Mouse (Mus musculus): ENCODE data around the gene Ap1s1. TPM values are rescaled to one million over a fixed set of nuclear protein-coding genes. Genes with fewer than 3 reads are reported as not detected.

The Ap1s1 gene
- total RNA-seq, 1 experiment from 2014 or later, result 39.7 TPM

- peak in 1 of 2 experiments; percentile 29; a peak in 1 of 4 replicates for ATAC-seq (replicated peaks in 1 of 2; ENCODE audit: insufficient read depth in 1 of 2, low FRiP score in 2 of 2, low TSS enrichment in 1 of 2, low read depth in 1 of 2, poor library complexity in 2 of 2, severe bottlenecking in 2 of 2)
Observed at GRCm38 (mm10) chr5:136987138-136987933, 58.6 kb downstream of the Ap1s1 start.

- peak; percentile 91 for ATAC-seq (replicated peaks in 1 of 2; ENCODE audit: insufficient read depth in 1 of 2, low FRiP score in 2 of 2, low TSS enrichment in 1 of 2, low read depth in 1 of 2, poor library complexity in 2 of 2, severe bottlenecking in 2 of 2)
Observed at GRCm38 (mm10) chr5:136986695-136987137, 59.2 kb downstream of the Ap1s1 start, which contains the start of gene Plod3. Gene Plod3, plus strand, starts transcription at chr5:136987019.

Other genes with a start within 250 kb of the Ap1s1 start
- gene Col26a1, start 162.9 kb downstream of the Ap1s1 start, total RNA-seq (2017), result not detected in 2 replicates
- gene Ift22, start 138.0 kb downstream of the Ap1s1 start, total RNA-seq (2017), result 7.3 and 12.8 TPM in 2 replicates
- 56.8 and 146 TPM in 2 replicates for gene Fis1, start 92.9 kb downstream of the Ap1s1 start, total RNA-seq (2017)
- gene Cldn15, start 79.5 kb downstream of the Ap1s1 start, total RNA-seq (2017), result 0.40 and 9.1 TPM in 2 replicates
- 33.3 and 37.8 TPM in 2 replicates for gene Plod3, start 59.1 kb downstream of the Ap1s1 start, total RNA-seq (2017)
- gene Znhit1, start 58.1 kb downstream of the Ap1s1 start, total RNA-seq (2017), result 14.8 and 38.6 TPM in 2 replicates
- gene Vgf, start 19.7 kb downstream of the Ap1s1 start, total RNA-seq (2017), result 0.10 TPM in 1 of 2 replicates, not detected in the other
- gene Serpine1, start 26.1 kb upstream of the Ap1s1 start, total RNA-seq (2017), result not detected in 2 replicates
- gene Trim56, start 70.1 kb upstream of the Ap1s1 start, total RNA-seq (2017), result 35.8 and 48.8 TPM in 2 replicates
- 0.89 TPM in 1 of 2 replicates, not detected in the other for gene Muc3, start 103.2 kb upstream of the Ap1s1 start, total RNA-seq (2017)
- 1.6 TPM in 1 of 2 replicates, not detected in the other for gene Muc3a, start 166.3 kb upstream of the Ap1s1 start, total RNA-seq (2017)
- gene Ache, start 241.4 kb upstream of the Ap1s1 start, total RNA-seq (2017), result 1.3 and 1.9 TPM in 2 replicates
- gene Ufsp1, start 248.5 kb upstream of the Ap1s1 start, total RNA-seq (2017), result 0.94 and 3.6 TPM in 2 replicates